Mouse (Mus musculus) heart, embryonic 16.5 days (tissue): ENCODE data around the gene Filip1l. TPM values are rescaled to one million over a fixed set of nuclear protein-coding genes. Genes with fewer than 3 reads are reported as not detected.
A peak's percentile ranks its signal among the peaks of the same experiment; 100 is the strongest.

Experiments used
- ATAC-seq: fragments of 200-750 bp; cut with Nextera tagmentation; replicated peaks from 2 replicates; pipeline ENCODE4 v1.8.0; 2017; ENCODE audit warnings: moderate number of reproducible peaks; ENCODE audit not compliant: insufficient read depth, low FRiP score; ENCODE audit errors: extremely low read depth
- H3K27ac ChIP-seq: fragments of 300-500 bp; sonication (generic); 2 replicates; pipeline ENCODE4 v1.5.1; 2014; ENCODE audit warnings: mild to moderate bottlenecking, low read length, control low read depth, moderate library complexity
- H3K27me3 ChIP-seq: fragments of 300-500 bp; sonication (generic); 2 replicates; pipeline ENCODE4 v1.6.1; 2014; ENCODE audit warnings: low read length, mixed read lengths; ENCODE audit not compliant: control insufficient read depth, insufficient read depth
- H3K36me3 ChIP-seq: fragments of 300-500 bp; sonication (generic); 2 replicates; pipeline ENCODE4 v1.6.1; 2014; ENCODE audit not compliant: control insufficient read depth, insufficient read depth
- H3K4me1 ChIP-seq: fragments of 300-500 bp; sonication (generic); 2 replicates; pipeline ENCODE4 v1.6.1; 2014; ENCODE audit warnings: low read length, mixed read lengths; ENCODE audit not compliant: control insufficient read depth, insufficient read depth
- H3K4me2 ChIP-seq: fragments of 300-500 bp; sonication (generic); 2 replicates; pipeline ENCODE4 v1.6.1; 2014; ENCODE audit warnings: low read depth, mild to moderate bottlenecking, control low read depth, low read length
- H3K4me3 ChIP-seq: fragments of 300-500 bp; sonication (generic); 2 replicates; pipeline ENCODE4 v1.5.1; 2014; ENCODE audit warnings: mild to moderate bottlenecking, control low read depth, low read length
- H3K9ac ChIP-seq: fragments of 300-500 bp; sonication (generic); 2 replicates; pipeline ENCODE4 v1.6.1; 2014; ENCODE audit warnings: low read length, control low read depth
- H3K9me3 ChIP-seq: fragments of 300-500 bp; sonication (generic); replicated peaks from 2 replicates; pipeline ENCODE4 v1.6.1; 2016; ENCODE audit warnings: low read length; ENCODE audit not compliant: control insufficient read depth
- WGBS: fragments of 180-500 bp; shearing (Covaris S2); extraction: QIAGEN DNeasy Blood & Tissue Kit; methylation state at CpG from one replicate; pipeline ENCODE4 v1.1.7; 2014; 5-methylcytosine and 5-hydroxymethylcytosine counted together
- polyA plus RNA-seq: library from polyadenylated mRNA; unstranded; fragments of >200 nt; fragmentation: Nextera tagmentation; extraction: Ambion mirVana; gene quantifications from 2 replicates; pipeline ENCODE4 v1.2.1, GENCODE M21; 2015

Gene Filip1l
- polyA plus RNA-seq, 1 experiment from 2014 or later, result 26.7 TPM

DNA sequence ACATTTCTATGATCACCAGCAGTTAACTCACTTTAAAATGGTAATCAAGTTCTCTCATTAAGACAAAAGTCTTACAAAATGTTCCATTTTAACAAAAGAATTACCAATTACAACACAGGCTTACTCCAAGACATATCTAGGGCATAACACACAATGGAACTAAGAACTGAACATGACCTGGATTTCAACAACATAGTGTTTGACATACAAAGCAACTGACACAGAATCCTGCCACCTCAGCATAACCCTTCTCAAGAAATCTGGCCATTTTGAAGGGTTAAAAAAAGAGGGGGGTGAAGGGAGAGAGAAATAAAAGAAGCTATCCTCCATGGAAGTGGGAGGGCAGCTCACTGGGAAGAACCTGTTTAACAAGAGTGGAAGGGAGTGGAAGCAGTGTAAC is 248.1 kb downstream of the Filip1l start:
- H3K27ac ChIP-seq, result no peak overlapping the region
- no peak overlapping the region for H3K9ac ChIP-seq
- ATAC-seq, result no peak
- H3K4me2 ChIP-seq, result no peak overlapping the region
- no peaks in the 10 kb centered on the region for H3K36me3 ChIP-seq
- H3K27me3 ChIP-seq, result no peaks in the 10 kb centered on the region
- H3K4me1 ChIP-seq, result peaks cover 2% of the 10 kb centered on the region; the same call in 1 of the 2 replicates
- H3K4me3 ChIP-seq, result no peak overlapping the region
- H3K9me3 ChIP-seq, result no peaks in the 10 kb centered on the region

DNA sequence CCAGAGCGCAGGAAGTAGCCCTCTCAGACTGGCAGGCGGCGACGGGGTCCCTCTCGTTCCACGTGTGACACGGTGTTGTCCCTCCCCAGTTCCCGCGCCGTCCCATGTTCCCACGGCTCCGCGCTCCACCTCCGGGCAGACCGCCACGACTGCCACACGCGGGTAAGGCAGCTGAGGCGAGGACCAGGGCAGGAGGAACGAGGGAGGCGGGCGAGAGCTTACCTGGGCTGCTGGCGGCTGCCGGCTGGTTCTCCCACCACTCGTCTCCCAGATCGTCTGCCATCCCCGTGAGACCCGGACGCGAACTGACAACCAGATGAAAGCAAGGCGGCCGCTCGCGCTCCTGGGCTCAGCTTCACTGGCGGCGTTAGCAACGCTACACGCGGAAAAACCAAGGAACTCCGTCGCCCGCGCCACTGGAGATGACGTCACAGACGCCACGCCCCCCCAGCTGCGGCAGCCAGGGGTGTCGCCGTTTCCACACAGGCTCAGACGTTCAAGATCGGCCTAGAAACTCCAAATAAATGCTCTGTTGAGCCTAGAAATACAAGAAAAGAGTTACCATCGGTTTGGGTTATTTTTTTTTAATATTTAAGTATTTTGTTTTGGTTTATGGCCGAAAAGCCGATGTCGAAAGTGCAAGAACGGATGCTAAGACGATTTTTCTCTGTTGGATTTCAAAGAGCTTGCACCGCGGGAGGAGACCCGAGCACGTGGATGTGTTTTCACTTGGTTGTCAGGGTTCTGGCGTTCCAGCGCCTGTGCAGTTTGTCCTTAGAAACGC is 253.7 kb downstream of the Filip1l start, which contains the start of gene Cmss1:
Gene Cmss1, minus strand, starts transcription at position 421 of the 784 bp plus-strand sequence.
- H3K27me3 ChIP-seq, result no peaks in the 10 kb centered on the region

GRCm38 (mm10) chr16:57611768-57612167 is 258.9 kb downstream of the Filip1l start:
- Histone ChIP-seq H3K27ac (no peak overlapping the region), H3K4me1 (peaks cover 4% of the 10 kb centered on the region), H3K4me2 (no peak overlapping the region), H3K9me3 (no peaks in the 10 kb centered on the region), H3K9ac (no peak overlapping the region), H3K27me3 (no peaks in the 10 kb centered on the region), H3K36me3 (no peaks in the 10 kb centered on the region), H3K4me3 (no peak overlapping the region)
- WGBS, result 10% methylated on average over 1 of the region's 1 CpGs
- no peak for ATAC-seq

More for the DNA sequence above, 253.7 kb downstream of the Filip1l start, which contains the start of gene Cmss1:
- peak within 1 kb of the TSS; percentile 82 for H3K9ac ChIP-seq
- peaks cover 9% of the 10 kb centered on the region for H3K4me1 ChIP-seq
- H3K36me3 ChIP-seq, result no peaks in the 10 kb centered on the region
- peak within 1 kb of the TSS; percentile 66 for H3K27ac ChIP-seq
- H3K4me3 ChIP-seq, result peak within 1 kb of the TSS; percentile 93
- peak; percentile 76 for ATAC-seq
- WGBS, result under 1% methylated on average over 64 of the region's 64 CpGs
- H3K4me2 ChIP-seq, result peak within 1 kb of the TSS; percentile 90
- no peaks in the 10 kb centered on the region for H3K9me3 ChIP-seq

Other genes starting within 250 kb of the Filip1l start
- gene Tomm70a, start 231.4 kb upstream of the Filip1l start, polyA plus RNA-seq, result 38.1 and 39.0 TPM in 2 replicates
- 46.4 and 47.9 TPM in 2 replicates for gene Nit2, start 185.8 kb upstream of the Filip1l start, polyA plus RNA-seq
- 17.1 and 20.0 TPM in 2 replicates for gene Tbc1d23, start 121.6 kb upstream of the Filip1l start, polyA plus RNA-seq
- gene Tmem30c, start 60.2 kb upstream of the Filip1l start, polyA plus RNA-seq, result not detected in 2 replicates